Mouse (Mus musculus) c-Kit-negative CD71-positive TER-119-positive erythroid progenitor cells, embryonic 14.5 days (primary cell): ENCODE data around the gene Mrgprx1.

ENCODE experiments used
- DNase-seq: peaks from one replicate; pipeline ENCODE4 v3.0.0-alpha.2; 2013; ENCODE audit warnings: low read depth, low spot score

Mrgprx1 gene

GRCm38 (mm10) chr7:48027497-48027896, at the start of gene Mrgprx1:
TSS of gene Mrgprx1 (minus strand) at chr7:48027597.
- DNase-seq: no peak

GRCm38 (mm10) chr7:48075521-48075920, 48.1 kb upstream of the Mrgprx1 start:
- no peak for DNase-seq

- DNase-seq: no peak
Measured at GRCm38 (mm10) chr7:48046475-48047185, 19.2 kb upstream of the Mrgprx1 start.

- no peak for DNase-seq
Measured at GRCm38 (mm10) chr7:48044046-48044445, 16.6 kb upstream of the Mrgprx1 start.

GRCm38 (mm10) chr7:48017874-48018273, 9.5 kb downstream of the Mrgprx1 start:
- no peak for DNase-seq

- no peak for DNase-seq
Measured at GRCm38 (mm10) chr7:47995689-47996088, 31.7 kb downstream of the Mrgprx1 start.

- DNase-seq: no peak
Measured at GRCm38 (mm10) chr7:47986752-47987151, 40.6 kb downstream of the Mrgprx1 start.

GRCm38 (mm10) chr7:47981995-47982394, 45.4 kb downstream of the Mrgprx1 start, which contains the start of gene Mrgpra4:
TSS of gene Mrgpra4 (minus strand) at chr7:47982095.
- no peak for DNase-seq
